Mouse (Mus musculus) lung, postnatal 0 days (tissue): ENCODE measurements around the gene Wdr6. TPM values are rescaled to one million over a fixed set of nuclear protein-coding genes. Genes with fewer than 3 reads are reported as not detected.

Source experiments
- ATAC-seq: fragments of 200-750 bp; cut with Nextera tagmentation; 2 replicates; pipeline ENCODE4 v1.8.0; 2017; ENCODE audit warnings: moderate library complexity
- DNase-seq: peaks from one replicate; pipeline ENCODE4 v3.0.0-alpha.2; 2016; ENCODE audit warnings: low spot score
- H3K27ac ChIP-seq: fragments of 300-500 bp; sonication (generic); 2 replicates; pipeline ENCODE4 v1.5.1; 2014; ENCODE audit warnings: antibody characterized with exemption, mild to moderate bottlenecking, low read length, mixed read lengths
- H3K27me3 ChIP-seq: fragments of 300-500 bp; sonication (generic); replicated peaks from 2 replicates; pipeline ENCODE4 v1.6.1; 2014; ENCODE audit warnings: low read length, mixed read lengths; ENCODE audit not compliant: insufficient read depth
- H3K36me3 ChIP-seq: fragments of 300-500 bp; sonication (generic); 2 replicates; pipeline ENCODE4 v1.6.1; 2014; ENCODE audit warnings: low read length, mixed read lengths; ENCODE audit not compliant: insufficient read depth
- H3K4me1 ChIP-seq: fragments of 300-500 bp; sonication (generic); 2 replicates; pipeline ENCODE4 v1.6.1; 2014; ENCODE audit warnings: antibody characterized with exemption, low read depth, low read length, mixed read lengths; ENCODE audit not compliant: insufficient read depth
- H3K4me2 ChIP-seq: fragments of 300-500 bp; sonication (generic); replicated peaks from 2 replicates; pipeline ENCODE4 v1.6.1; 2014; ENCODE audit warnings: low read depth, mild to moderate bottlenecking, low read length, moderate library complexity, mixed read lengths
- H3K4me3 ChIP-seq: fragments of 300-500 bp; sonication (generic); 2 replicates; pipeline ENCODE4 v1.5.1; 2014; ENCODE audit warnings: low read depth, low read length
- H3K9ac ChIP-seq: fragments of 300-500 bp; sonication (generic); replicated peaks from 2 replicates; pipeline ENCODE4 v1.6.1; 2014; ENCODE audit warnings: low read depth, mild to moderate bottlenecking
- H3K9me3 ChIP-seq: fragments of 300-500 bp; sonication (generic); 2 replicates; pipeline ENCODE4 v1.6.1; 2016; ENCODE audit warnings: low read length, mixed read lengths
- CTCF ChIP-seq: IDR thresholded peaks from 2 replicates; pipeline ENCODE4 v1.5.1; 2016; ENCODE audit warnings: antibody characterized with exemption, mild to moderate bottlenecking
- EP300 ChIP-seq: IDR thresholded peaks from 2 replicates; pipeline ENCODE4 v1.6.1; 2016; ENCODE audit warnings: antibody characterized with exemption, mild to moderate bottlenecking, control low read depth
- WGBS: fragments of 180-500 bp; shearing (Covaris S2); extraction: QIAGEN DNeasy Blood & Tissue Kit; methylation state at CpG from one replicate; pipeline ENCODE4 v1.1.7; 2014; 5-methylcytosine and 5-hydroxymethylcytosine counted together
- microRNA counts: library from miRNA; unstranded; fragments of <30 nt; microRNA quantifications from one replicate; lab custom pipeline; 2015
- microRNA-seq: library from miRNA; unstranded; fragments of <30 nt; microRNA quantifications from one replicate; pipeline ENCODE4, GENCODE M21; 2016
- polyA plus RNA-seq: library from polyadenylated mRNA; unstranded; fragments of >200 nt; fragmentation: Nextera tagmentation; extraction: Ambion mirVana; gene quantifications from 2 replicates; pipeline ENCODE4 v1.2.1, GENCODE M21; 2015

Gene Wdr6
- polyA plus RNA-seq, 1 experiment from 2014 or later: 36.6 TPM

- no peaks in the 10 kb centered on the region for H3K4me1 ChIP-seq
- DNase-seq: no peak
- no peak overlapping the region for H3K4me2 ChIP-seq
- no peaks in the 10 kb centered on the region for H3K27me3 ChIP-seq
- H3K27ac ChIP-seq: no peak overlapping the region
- H3K9me3 ChIP-seq: no peaks in the 10 kb centered on the region
- H3K36me3 ChIP-seq: peaks cover 28% of the 10 kb centered on the region
- TF ChIP-seq EP300 (no peak), CTCF (no peak)
- ATAC-seq: no peak
- H3K9ac ChIP-seq: no peak overlapping the region
- no peak overlapping the region for H3K4me3 ChIP-seq
These were observed 37.7 kb downstream of the Wdr6 start for GRCm38 (mm10) chr9:108540846-108541245.

GRCm38 (mm10) chr9:108531496-108531895, 47.0 kb downstream of the Wdr6 start:
- no peak for ATAC-seq
- Histone ChIP-seq H3K9me3 (no peaks in the 10 kb centered on the region), H3K4me1 (no peaks in the 10 kb centered on the region), H3K4me2 (no peak overlapping the region), H3K27me3 (no peaks in the 10 kb centered on the region), H3K36me3 (peaks cover 47% of the 10 kb centered on the region; the same call in 1 of the 2 replicates), H3K4me3 (no peak overlapping the region), H3K27ac (no peak overlapping the region), H3K9ac (no peak overlapping the region)
- TF ChIP-seq EP300 (no peak), CTCF (no peak)
- DNase-seq: no peak
- 98% methylated on average over 1 of the region's 1 CpGs for WGBS

- Histone ChIP-seq H3K4me1 (no peaks in the 10 kb centered on the region), H3K27ac (no peak overlapping the region), H3K36me3 (peaks cover 46% of the 10 kb centered on the region; the same call in 1 of the 2 replicates), H3K4me3 (no peak overlapping the region), H3K4me2 (no peak overlapping the region), H3K9ac (no peak overlapping the region), H3K9me3 (no peaks in the 10 kb centered on the region), H3K27me3 (no peaks in the 10 kb centered on the region)
- ATAC-seq (no peak), DNase-seq (no peak)
- TF ChIP-seq EP300 (no peak), CTCF (no peak)
- 96% methylated on average over 1 of the region's 1 CpGs for WGBS
These were observed 47.6 kb downstream of the Wdr6 start for GRCm38 (mm10) chr9:108530954-108531353.

- WGBS: 72% methylated on average over 3 of the region's 3 CpGs
- DNase-seq: no peak
- Histone ChIP-seq H3K9me3 (no peaks in the 10 kb centered on the region), H3K4me1 (no peaks in the 10 kb centered on the region), H3K27ac (no peak overlapping the region), H3K4me3 (no peak overlapping the region), H3K36me3 (peaks cover 9% of the 10 kb centered on the region; the same call in 1 of the 2 replicates), H3K27me3 (no peaks in the 10 kb centered on the region), H3K4me2 (no peak overlapping the region), H3K9ac (no peak overlapping the region)
- ATAC-seq: no peak
- TF ChIP-seq CTCF (no peak; the same call in 1 of the 2 replicates), EP300 (no peak)
These were observed 53.1 kb downstream of the Wdr6 start for GRCm38 (mm10) chr9:108525400-108525799.

- Histone ChIP-seq H3K4me3 (no peak overlapping the region), H3K4me1 (no peaks in the 10 kb centered on the region), H3K9me3 (no peaks in the 10 kb centered on the region), H3K4me2 (no peak overlapping the region), H3K9ac (no peak overlapping the region), H3K27me3 (no peaks in the 10 kb centered on the region), H3K27ac (no peak overlapping the region), H3K36me3 (no peaks in the 10 kb centered on the region)
- no peak for ATAC-seq
- WGBS: 96% methylated on average over 4 of the region's 4 CpGs
- TF ChIP-seq EP300 (no peak), CTCF (no peak)
- DNase-seq: no peak
These were observed 55.2 kb downstream of the Wdr6 start for GRCm38 (mm10) chr9:108523341-108523740.

MicroRNA genes within 50 kb of the gene (microRNA counts, 519-probe panel; counts per million panel counts)
- microRNA mmu-miR-191 (lab: Ali Mortazavi, UCI): 5,175 counts per million, percentile 63 among the panel's probes with 10 or more counts
- microRNA mmu-miR-425 (lab: Ali Mortazavi, UCI): 4,461 counts per million, percentile 48 among the panel's probes with 10 or more counts

Small RNAs within 50 kb of the gene (microRNA-seq; reads per million reads assigned to microRNA genes)
- not detected for gene Gm24083
- not detected for gene Mir191
- 1,353 reads per million, percentile 77 among the genes with 10 or more reads in this experiment for gene Mir425

Other genes starting within 250 kb of the Wdr6 start
- gene Gpx1, start 239.8 kb downstream of the Wdr6 start, polyA plus RNA-seq: 1,509 and 1,541 TPM in 2 replicates
- gene Usp4, start 230.9 kb downstream of the Wdr6 start, polyA plus RNA-seq: 61.4 and 66.4 TPM in 2 replicates
- gene 1700102P08Rik, start 185.9 kb downstream of the Wdr6 start, polyA plus RNA-seq: 0.35 and 0.49 TPM in 2 replicates
- 0.31 and 0.56 TPM in 2 replicates for gene Ccdc36, start 150.3 kb downstream of the Wdr6 start, polyA plus RNA-seq
- not detected in 2 replicates for gene BC048562, start 142.3 kb downstream of the Wdr6 start, polyA plus RNA-seq
- 42.1 and 44.3 TPM in 2 replicates for gene Ccdc71, start 118.2 kb downstream of the Wdr6 start, polyA plus RNA-seq
- 60.5 and 77.6 TPM in 2 replicates for gene Klhdc8b, start 117.2 kb downstream of the Wdr6 start, polyA plus RNA-seq
- gene Lamb2, start 99.0 kb downstream of the Wdr6 start, polyA plus RNA-seq: 54.8 and 55.2 TPM in 2 replicates
- gene Usp19, start 88.1 kb downstream of the Wdr6 start, polyA plus RNA-seq: 37.1 and 39.4 TPM in 2 replicates
- gene Qars, start 71.0 kb downstream of the Wdr6 start, polyA plus RNA-seq: 62.0 and 65.7 TPM in 2 replicates
- gene Qrich1, start 61.9 kb downstream of the Wdr6 start, polyA plus RNA-seq: 58.1 and 58.3 TPM in 2 replicates
- gene Impdh2, start 18.5 kb downstream of the Wdr6 start, polyA plus RNA-seq: 55.6 and 56.2 TPM in 2 replicates
- 65.7 and 66.3 TPM in 2 replicates for gene Ndufaf3, start 11.3 kb downstream of the Wdr6 start, polyA plus RNA-seq
- 74.0 and 78.4 TPM in 2 replicates for gene Dalrd3, start 8.9 kb downstream of the Wdr6 start, polyA plus RNA-seq
- 3.2 and 4.1 TPM in 2 replicates for gene P4htm, start 18.9 kb upstream of the Wdr6 start, polyA plus RNA-seq
- 31.1 and 33.2 TPM in 2 replicates for gene Arih2, start 70.6 kb upstream of the Wdr6 start, polyA plus RNA-seq
- gene Slc25a20, start 83.3 kb upstream of the Wdr6 start, polyA plus RNA-seq: 58.7 and 60.2 TPM in 2 replicates
- gene Prkar2a, start 110.6 kb upstream of the Wdr6 start, polyA plus RNA-seq: 16.4 and 17.8 TPM in 2 replicates
- gene Ip6k2, start 205.1 kb upstream of the Wdr6 start, polyA plus RNA-seq: 40.4 and 48.1 TPM in 2 replicates
- 10.9 and 14.2 TPM in 2 replicates for gene Nckipsd, start 229.6 kb upstream of the Wdr6 start, polyA plus RNA-seq
- 0.08 and 0.17 TPM in 2 replicates for gene Celsr3, start 247.6 kb upstream of the Wdr6 start, polyA plus RNA-seq